Mouse (Mus musculus): ENCODE results near the gene Tmem147.

- TF ChIP-seq CTCF (conservative IDR thresholded peaks at IDR 0.05; ENCODE audit: insufficient read depth, insufficient read length, low read depth, low read length), result no peak
- TF ChIP-seq POLR2A (IDR thresholded peaks at IDR 0.05; ENCODE audit: low read depth, low read length), result no peak
Observed at GRCm38 (mm10) chr7:30751086-30751669, 21.8 kb upstream of the Tmem147 start, which contains the start of gene Sbsn.

Data from kidney, adult 2 months (tissue).